Mouse (Mus musculus) intestine, postnatal 0 days (tissue): Measurements from ENCODE around the gene Hvcn1. TPM values are rescaled to one million over a fixed set of nuclear protein-coding genes. Genes with fewer than 3 reads are reported as not detected.
"Not testable (repeated sequence)": the region's sequence is repeated elsewhere in the genome, so short reads cannot be mapped to it uniquely, and the experiment has no call there.

Experiments
- ATAC-seq: fragments of 200-750 bp; cut with Nextera tagmentation; 2 replicates; pipeline ENCODE4 v1.8.0; 2017; ENCODE audit warnings: mild to moderate bottlenecking, moderate TSS enrichment, moderate library complexity
- H3K27ac ChIP-seq: fragments of 300-500 bp; sonication (generic); 2 replicates; pipeline ENCODE4 v1.5.1; 2014; ENCODE audit warnings: mild to moderate bottlenecking, low read depth, low read length, moderate library complexity
- H3K27me3 ChIP-seq: fragments of 300-500 bp; sonication (generic); replicated peaks from 2 replicates; pipeline ENCODE4 v1.6.1; 2014; ENCODE audit warnings: low read length, mixed read lengths; ENCODE audit not compliant: control insufficient read depth, insufficient read depth
- H3K36me3 ChIP-seq: fragments of 300-500 bp; sonication (generic); 2 replicates; pipeline ENCODE4 v1.6.1; 2014; ENCODE audit warnings: mild to moderate bottlenecking, moderate library complexity; ENCODE audit not compliant: control insufficient read depth, insufficient read depth
- H3K4me1 ChIP-seq: fragments of 300-500 bp; sonication (generic); replicated peaks from 2 replicates; pipeline ENCODE4 v1.6.1; 2014; ENCODE audit warnings: antibody characterized with exemption, low read length, mixed read lengths; ENCODE audit not compliant: control insufficient read depth, insufficient read depth
- H3K4me2 ChIP-seq: fragments of 300-500 bp; sonication (generic); replicated peaks from 2 replicates; pipeline ENCODE4 v1.6.1; 2014; ENCODE audit warnings: low read depth, mild to moderate bottlenecking, moderate library complexity
- H3K4me3 ChIP-seq: fragments of 300-500 bp; sonication (generic); 2 replicates; pipeline ENCODE4 v1.5.1; 2014; ENCODE audit warnings: low read depth, low read length
- H3K9ac ChIP-seq: fragments of 300-500 bp; sonication (generic); 2 replicates; pipeline ENCODE4 v1.6.1; 2014; ENCODE audit warnings: mild to moderate bottlenecking, low read depth, low read length
- H3K9me3 ChIP-seq: fragments of 300-500 bp; sonication (generic); 2 replicates; pipeline ENCODE4 v1.6.1; 2016; ENCODE audit warnings: mixed run types; ENCODE audit not compliant: control insufficient read depth
- CTCF ChIP-seq: sonication (generic); IDR thresholded peaks from 2 replicates; pipeline ENCODE4 v1.5.1; 2016; ENCODE audit warnings: low read depth, mild to moderate bottlenecking, control low read depth, antibody characterized with exemption, moderate library complexity
- WGBS: fragments of 180-500 bp; shearing (Covaris S2); extraction: QIAGEN DNeasy Blood & Tissue Kit; methylation state at CpG from one replicate; pipeline ENCODE4 v1.1.7; 2014; 5-methylcytosine and 5-hydroxymethylcytosine counted together
- polyA plus RNA-seq: library from polyadenylated mRNA; unstranded; fragments of >200 nt; fragmentation: Nextera tagmentation; extraction: Ambion mirVana; gene quantifications from 2 replicates; pipeline ENCODE4 v1.2.1, GENCODE M21; 2015

Gene Hvcn1
- polyA plus RNA-seq, 1 experiment from 2014 or later, result 3.6 TPM

- Histone ChIP-seq H3K27ac (no peak overlapping the region), H3K27me3 (no peaks in the 10 kb centered on the region; the same call in 1 of the 2 replicates), H3K9me3 (no peaks in the 10 kb centered on the region), H3K4me2 (no peak overlapping the region), H3K36me3 (no peaks in the 10 kb centered on the region), H3K4me1 (no peaks in the 10 kb centered on the region), H3K9ac (no peak overlapping the region), H3K4me3 (no peak overlapping the region)
- 90% methylated on average over 8 of the region's 8 CpGs for WGBS
- no peak for ATAC-seq
- TF ChIP-seq CTCF, result no peak
These were observed 4.3 kb downstream of the Hvcn1 start for GRCm38 (mm10) chr5:122210890-122211289.

- no peak overlapping the region for H3K9ac ChIP-seq
These were observed 5.5 kb downstream of the Hvcn1 start for GRCm38 (mm10) chr5:122212125-122212524.

GRCm38 (mm10) chr5:122212820-122213219 lies 6.2 kb downstream of the Hvcn1 start:
- H3K9ac ChIP-seq, H3K4me1 ChIP-seq, H3K36me3 ChIP-seq, H3K4me3 ChIP-seq, ATAC-seq, H3K27ac ChIP-seq, H3K9me3 ChIP-seq, H3K4me2 ChIP-seq, H3K27me3 ChIP-seq: not testable (repeated sequence)
- TF ChIP-seq CTCF, result peak; percentile 21; the same call in 1 of the 2 replicates
- WGBS, result 96% methylated on average over 1 of the region's 1 CpGs

More at GRCm38 (mm10) chr5:122212125-122212524, 5.5 kb downstream of the Hvcn1 start:
- 84% methylated on average over 8 of the region's 8 CpGs for WGBS
- Histone ChIP-seq H3K4me1 (no peaks in the 10 kb centered on the region), H3K27ac (no peak overlapping the region), H3K36me3 (no peaks in the 10 kb centered on the region), H3K27me3 (no peaks in the 10 kb centered on the region; the same call in 1 of the 2 replicates), H3K4me2 (no peak overlapping the region), H3K9me3 (no peaks in the 10 kb centered on the region), H3K4me3 (no peak overlapping the region)
- ATAC-seq, result no peak
- TF ChIP-seq CTCF, result no peak

GRCm38 (mm10) chr5:122213861-122214260 lies 7.3 kb downstream of the Hvcn1 start:
- no peak overlapping the region for H3K27ac ChIP-seq
- ATAC-seq, result no peak
- no peaks in the 10 kb centered on the region for H3K36me3 ChIP-seq
- TF ChIP-seq CTCF, result no peak
- WGBS, result 93% methylated on average over 6 of the region's 6 CpGs
- no peak overlapping the region for H3K4me2 ChIP-seq
- H3K27me3 ChIP-seq, result no peaks in the 10 kb centered on the region; the same call in 1 of the 2 replicates
- no peak overlapping the region for H3K9ac ChIP-seq
- no peak overlapping the region for H3K4me3 ChIP-seq
- H3K4me1 ChIP-seq, result no peaks in the 10 kb centered on the region
- H3K9me3 ChIP-seq, result no peaks in the 10 kb centered on the region

- Histone ChIP-seq H3K27me3 (no peaks in the 10 kb centered on the region), H3K9me3 (no peaks in the 10 kb centered on the region), H3K9ac (no peak overlapping the region), H3K4me2 (no peak overlapping the region), H3K4me3 (no peak overlapping the region), H3K36me3 (no peaks in the 10 kb centered on the region), H3K27ac (no peak overlapping the region), H3K4me1 (no peaks in the 10 kb centered on the region)
- ATAC-seq, result no peak
- no peak for TF ChIP-seq CTCF
- WGBS, result 87% methylated on average over 6 of the region's 6 CpGs
These were observed 11.0 kb downstream of the Hvcn1 start for GRCm38 (mm10) chr5:122217636-122218035.

GRCm38 (mm10) chr5:122218109-122218905 lies 11.7 kb downstream of the Hvcn1 start:
- Histone ChIP-seq H3K27ac (no peak overlapping the region), H3K27me3 (no peaks in the 10 kb centered on the region), H3K36me3 (no peaks in the 10 kb centered on the region), H3K4me2 (no peak overlapping the region), H3K9me3 (no peaks in the 10 kb centered on the region), H3K4me3 (no peak overlapping the region), H3K9ac (no peak overlapping the region), H3K4me1 (no peaks in the 10 kb centered on the region)
- WGBS, result 84% methylated on average over 12 of the region's 12 CpGs
- ATAC-seq, result no peak
- no peak for TF ChIP-seq CTCF
